9 mouse cellular contexts compared by ENCODE assay signal in genomic region chr15:88836571-88836970, GRCm38 (mm10). TPM values are rescaled to one million over a fixed set of nuclear protein-coding genes. Genes with fewer than 3 reads are reported as not detected.
DNase-seq lines count a peak whose midpoint lies in the region; ATAC-seq and TF ChIP-seq lines count a peak whose summit lies in the region.
"Had no signal": no experiment of that assay in that cellular context is flagged by ENCODE, and none has a peak within 500 bp of the region (broad histone marks: within the 10 kb centered on the region; RNA-seq: fewer than 3 reads in every experiment).

No protein-coding gene starts in this region.

- H3K79me2 ChIP-seq in CH12.LX (replicated peaks; ENCODE audit: control insufficient read depth, extremely low read depth, insufficient read depth, poor library complexity, severe bottlenecking): no peaks in the 10 kb centered on the region

- H3K9ac ChIP-seq in CH12.LX (ENCODE audit: insufficient read depth, low read depth): no peak overlapping the region
- H3K9ac ChIP-seq in hindbrain, embryonic 12.5 days: no peak overlapping the region
- H3K9ac ChIP-seq in liver, embryonic 16.5 days (ENCODE audit: low read depth, low read length): no peak overlapping the region

- in situ Hi-C loops in CH12.LX (cut with MboI; ENCODE audit: low pct_ligation_motif_present, low pct_unique_long_range_greater_than_20kb, low sequenced_read_pairs): no loop called here

- H3K27ac ChIP-seq in gastrocnemius, adult 2 months: peak overlapping the region; percentile 87
- no peak overlapping the region for H3K27ac ChIP-seq in CH12.LX (ENCODE audit: insufficient read depth, low read depth)
- H3K27ac ChIP-seq in hindbrain, embryonic 12.5 days: no peak overlapping the region
- H3K27ac ChIP-seq in liver, embryonic 16.5 days (ENCODE audit: low read length): no peak overlapping the region

- TF ChIP-seq RAD21 in CH12.LX (IDR thresholded peaks at IDR 0.05; ENCODE audit: low read depth, low read length): no peak

- TF ChIP-seq EP300 in CH12.LX (IDR thresholded peaks at IDR 0.05; ENCODE audit: low read length): no peak

- H3K9me3 ChIP-seq in CH12.LX (replicated peaks; ENCODE audit: low read length): no peaks in the 10 kb centered on the region
- H3K9me3 ChIP-seq in hindbrain, embryonic 12.5 days (replicated peaks): no peaks in the 10 kb centered on the region
- H3K9me3 ChIP-seq in liver, embryonic 16.5 days (replicated peaks; ENCODE audit: control insufficient read depth, low read length): no peaks in the 10 kb centered on the region

- intact Hi-C loops in gastrocnemius, adult 2 months (cut with DNase I): no loop called here

- dilution Hi-C loops in CH12.LX (cut with MboI; ENCODE audit: extremely low pct_ligation_motif_present, extremely low pct_unique_long_range_greater_than_20kb, low sequenced_read_pairs): no loop called here

- H3K4me1 ChIP-seq in CH12.LX (ENCODE audit: control insufficient read depth in 1 of 2, insufficient read depth in 2 of 2): peaks cover 4 to 11% of the 10 kb centered on the region in 2 experiments
- peaks cover 31% of the 10 kb centered on the region for H3K4me1 ChIP-seq in hindbrain, embryonic 12.5 days
- peaks cover 3% of the 10 kb centered on the region for H3K4me1 ChIP-seq in liver, embryonic 16.5 days (ENCODE audit: control insufficient read depth, low read depth, low read length)

- H3K4me2 ChIP-seq in CH12.LX (ENCODE audit: insufficient read depth, low read depth, poor library complexity, severe bottlenecking): peak overlapping the region; percentile 98; the same call in 1 of the 2 replicates
- H3K4me2 ChIP-seq in hindbrain, embryonic 12.5 days (replicated peaks): peak overlapping the region; percentile 78; the same call in 1 of the 2 replicates
- peak overlapping the region; percentile 68 for H3K4me2 ChIP-seq in liver, embryonic 16.5 days (ENCODE audit: low read depth, low read length)

- 70% methylated on average over 5 of the region's 5 CpGs for WGBS in hindbrain, embryonic 12.5 days
- 64% methylated on average over 5 of the region's 5 CpGs for WGBS in liver, embryonic 16.5 days (ENCODE audit: insufficient replicate concordance)

- TF ChIP-seq CTCF in gastrocnemius, adult 2 months (IDR thresholded peaks at IDR 0.05): no peak
- TF ChIP-seq CTCF in CH12.LX (conservative IDR thresholded peaks at IDR 0.05 in 1 of 2, IDR thresholded peaks at IDR 0.05 in 1 of 2; ENCODE audit: low read depth in 2 of 2, low read length in 2 of 2): no peak

- H3K27me3 ChIP-seq in CH12.LX (replicated peaks): peaks cover 55% of the 10 kb centered on the region
- no peaks in the 10 kb centered on the region; the same call in 1 of the 2 replicates for H3K27me3 ChIP-seq in hindbrain, embryonic 12.5 days
- peaks cover 9% of the 10 kb centered on the region for H3K27me3 ChIP-seq in liver, embryonic 16.5 days (ENCODE audit: control insufficient read depth, insufficient read depth, low read depth, low read length)

- ATAC-seq in hindbrain, embryonic 12.5 days (ENCODE audit: low FRiP score): no peak
- no peak for ATAC-seq in liver, embryonic 16.5 days (ENCODE audit: low read depth)
- no peak for ATAC-seq in CD4-positive, CD25-positive, alpha-beta regulatory T cell, adult 4 months
- no peak for ATAC-seq in frontal cortex, adult (ENCODE audit: low TSS enrichment)

- TF ChIP-seq POLR2A in CH12.LX (IDR thresholded peaks at IDR 0.05; ENCODE audit: low read depth, low read length): no peak

- H3K4me3 ChIP-seq in gastrocnemius, adult 2 months: peak overlapping the region; percentile 76
- H3K4me3 ChIP-seq in CH12.LX (replicated peaks in 1 of 3; ENCODE audit: low read depth in 2 of 3, low read length in 2 of 3, poor library complexity in 1 of 3): no peak overlapping the region
- H3K4me3 ChIP-seq in hindbrain, embryonic 12.5 days: no peak overlapping the region
- peak overlapping the region; percentile 58 for H3K4me3 ChIP-seq in liver, embryonic 16.5 days (ENCODE audit: low read depth, low read length)

- no peaks in the 10 kb centered on the region for H3K36me3 ChIP-seq in CH12.LX (replicated peaks in 1 of 2; ENCODE audit: control insufficient read depth in 1 of 2, insufficient read depth in 1 of 2, low read length in 1 of 2)
- H3K36me3 ChIP-seq in hindbrain, embryonic 12.5 days: no peaks in the 10 kb centered on the region
- no peaks in the 10 kb centered on the region for H3K36me3 ChIP-seq in liver, embryonic 16.5 days (ENCODE audit: control insufficient read depth, insufficient read depth)

- no peak for DNase-seq in gastrocnemius, adult 2 months
- no peak for DNase-seq in gastrocnemius, postnatal 10 days
- DNase-seq in CH12.LX (ENCODE audit: extremely low read depth): no peak
- DNase-seq in urinary bladder, postnatal 25 days (ENCODE audit: low spot score): no peak
- DNase-seq: cerebellum, adult 11 months had no signal

TF ChIP-seq in CH12.LX, 34 proteins besides CTCF, POLR2A, EP300 and RAD21:
- no peak for TF ChIP-seq BHLHE40 (IDR thresholded peaks at IDR 0.05; ENCODE audit: low read depth, low read length)
- TF ChIP-seq ETS1 (conservative IDR thresholded peaks at IDR 0.05; ENCODE audit: low read depth, low read length): no peak
- TF ChIP-seq CHD2 (IDR thresholded peaks at IDR 0.05; ENCODE audit: low read length): no peak
- no peak for TF ChIP-seq MAFK (IDR thresholded peaks at IDR 0.05; ENCODE audit: insufficient replicate concordance, low read length)
- TF ChIP-seq NRF1 (IDR thresholded peaks at IDR 0.05; ENCODE audit: low read depth, low read length): no peak
- no peak for TF ChIP-seq KAT2A (IDR thresholded peaks at IDR 0.05; ENCODE audit: insufficient replicate concordance, low read length)
- no peak for TF ChIP-seq SIN3A (IDR thresholded peaks at IDR 0.05; ENCODE audit: low read length)

RNA-seq across cellular contexts. Expression of gene Creld2, which starts 17.1 kb away (rescaled TPM):
- total RNA-seq in gastrocnemius, adult 2 months (2021): 10 to 100 TPM in 1 of 2 experiments, 1 to 10 TPM in 1; 8.1 to 11.6 TPM
- total RNA-seq in gastrocnemius, postnatal 10 days (2021): 10 to 100 TPM in 1 of 2 experiments, 1 to 10 TPM in 1; 9.4 to 13.6 TPM
- total RNA-seq in CH12.LX (2012; rRNA removed): 85.0 and 150 TPM in 2 replicates
- 63.6 and 67.6 TPM in 2 replicates for total RNA-seq in CH12.LX (2014; rRNA removed)
- 93.8 and 107 TPM in 2 replicates for polyA plus RNA-seq in CH12.LX (2012; ENCODE audit: insufficient read length, low read depth)
- polyA plus RNA-seq in hindbrain, embryonic 12.5 days (2016; fragmentation: Nextera tagmentation; extraction: Ambion mirVana): 65.2 and 74.8 TPM in 2 replicates
- 39.7 TPM in 2 replicates for polyA plus RNA-seq in liver, embryonic 16.5 days (2015; fragmentation: Nextera tagmentation; extraction: Ambion mirVana)
- 10 to 100 TPM; 24.7 to 25.1 TPM for polyA plus RNA-seq in CD4-positive, CD25-positive, alpha-beta regulatory T cell, adult 4 months (2017; shearing (Covaris generic))

RNA-seq across cellular contexts. Expression of gene Alg12, which starts 17.5 kb away (rescaled TPM):
- total RNA-seq in gastrocnemius, adult 2 months (2021): 1 to 10 TPM; 3.9 to 6.6 TPM
- total RNA-seq in gastrocnemius, postnatal 10 days (2021): 1 to 10 TPM; 5.7 to 6.5 TPM
- total RNA-seq in CH12.LX (2012; rRNA removed) (10.3 and 10.7 TPM in 2 replicates), CH12.LX (2014; rRNA removed) (7.5 and 8.1 TPM in 2 replicates)
- polyA plus RNA-seq in CH12.LX (2012; ENCODE audit: insufficient read length, low read depth): 7.1 and 8.5 TPM in 2 replicates
- polyA plus RNA-seq in hindbrain, embryonic 12.5 days (2016; fragmentation: Nextera tagmentation; extraction: Ambion mirVana): 9.1 and 9.9 TPM in 2 replicates
- 5.5 and 6.0 TPM in 2 replicates for polyA plus RNA-seq in liver, embryonic 16.5 days (2015; fragmentation: Nextera tagmentation; extraction: Ambion mirVana)
- 10 to 100 TPM; 17.1 to 23.5 TPM for polyA plus RNA-seq in CD4-positive, CD25-positive, alpha-beta regulatory T cell, adult 4 months (2017; shearing (Covaris generic))

RNA-seq across cellular contexts. Expression of gene Pim3, which starts 25.4 kb away (rescaled TPM):
- total RNA-seq in gastrocnemius, adult 2 months (2021): 10 to 100 TPM; 34.4 to 46.6 TPM
- total RNA-seq in gastrocnemius, postnatal 10 days (2021): 10 to 100 TPM; 14.8 to 19.4 TPM
- total RNA-seq in CH12.LX (2012; rRNA removed): 19.0 and 20.4 TPM in 2 replicates
- total RNA-seq in CH12.LX (2014; rRNA removed): 19.9 and 26.0 TPM in 2 replicates
- polyA plus RNA-seq in CH12.LX (2012; ENCODE audit: insufficient read length, low read depth): 11.4 and 14.1 TPM in 2 replicates
- polyA plus RNA-seq in hindbrain, embryonic 12.5 days (2016; fragmentation: Nextera tagmentation; extraction: Ambion mirVana): 45.3 and 48.0 TPM in 2 replicates
- 23.9 and 33.8 TPM in 2 replicates for polyA plus RNA-seq in liver, embryonic 16.5 days (2015; fragmentation: Nextera tagmentation; extraction: Ambion mirVana)
- polyA plus RNA-seq in CD4-positive, CD25-positive, alpha-beta regulatory T cell, adult 4 months (2017; shearing (Covaris generic)): 1 to 10 TPM; 1.5 to 4.3 TPM

Comparison
In these comparisons a context has a peak if more than half of its experiments do, and no peak if none do; other contexts are left out.
1. H3K4me3 ChIP-seq: peak in gastrocnemius, adult 2 months (single experiment) and liver, embryonic 16.5 days (single experiment); none in CH12.LX (0 of 3) and hindbrain, embryonic 12.5 days (single experiment).
2. Peak in every context shown above with its lines, with median percentiles within 50 percentile points of each other: H3K4me2 ChIP-seq.